Mouse (Mus musculus): Measurements from ENCODE around the gene Btbd19. TPM values are rescaled to one million over a fixed set of nuclear protein-coding genes. Genes with fewer than 3 reads are reported as not detected.

Btbd19 gene
- total RNA-seq, 2 experiments from 2014 or later: 11.9 to 12.0 TPM

GRCm38 (mm10) chr4:117095551-117096452, 29.7 kb downstream of the Btbd19 start, which contains the start of gene Ptch2:
Gene Ptch2 (plus strand): TSS chr4:117096075.
- intact Hi-C loops (cut with DNase I): loop anchor here (5.0 kb wide), 1 partner anchor 44 kb away; no protein-coding TSS in a partner anchor
- DNase-seq (ENCODE audit: extremely low spot score in 1 of 2, low spot score in 2 of 2): peak; percentile 62 to 87

DNA sequence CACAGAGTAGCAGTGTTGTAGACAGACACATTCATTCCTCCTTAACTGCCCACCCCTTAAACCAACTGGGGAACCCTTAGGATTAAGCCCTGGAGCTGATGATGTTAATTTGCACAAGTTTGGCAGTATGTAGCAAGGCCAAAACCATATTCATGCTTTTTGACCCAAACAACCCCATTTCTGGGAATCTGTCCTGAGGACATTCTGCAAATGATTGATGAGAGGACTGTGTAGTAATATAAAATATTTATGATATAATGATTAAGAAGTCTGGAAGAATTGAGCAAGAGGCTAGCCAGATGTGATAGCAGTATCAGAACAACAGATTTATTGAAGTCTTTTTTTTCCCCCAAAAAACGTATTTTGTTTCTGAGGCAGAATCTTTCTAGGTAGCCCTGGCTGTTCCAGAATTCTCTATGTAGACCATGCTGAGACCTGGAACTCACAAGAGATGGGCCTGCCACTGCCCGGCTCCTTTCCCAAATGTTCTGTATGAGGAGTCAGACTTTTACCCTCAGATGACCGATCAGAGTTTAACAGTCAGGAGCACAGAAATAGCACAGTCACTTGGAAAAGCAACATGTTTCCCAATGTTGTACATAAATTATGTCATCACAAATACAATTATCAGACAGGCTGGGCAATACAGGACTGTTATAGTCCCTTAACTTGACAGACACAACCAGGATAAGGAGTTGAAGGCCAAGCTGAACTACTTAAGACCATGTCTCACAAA, 30.7 kb downstream of the Btbd19 start:
- intact Hi-C loops (cut with DNase I): loop anchor here (5.0 kb wide), 1 partner anchor 42 kb away; no protein-coding TSS in a partner anchor

GRCm38 (mm10) chr4:117090586-117090985, 34.9 kb downstream of the Btbd19 start:
- intact Hi-C loops (cut with DNase I): no loop called here
- no peak for DNase-seq (ENCODE audit: extremely low spot score in 1 of 2, low spot score in 2 of 2)

More for the DNA sequence above, 30.7 kb downstream of the Btbd19 start:
- no peak for DNase-seq (ENCODE audit: extremely low spot score in 1 of 2, low spot score in 2 of 2)

DNA sequence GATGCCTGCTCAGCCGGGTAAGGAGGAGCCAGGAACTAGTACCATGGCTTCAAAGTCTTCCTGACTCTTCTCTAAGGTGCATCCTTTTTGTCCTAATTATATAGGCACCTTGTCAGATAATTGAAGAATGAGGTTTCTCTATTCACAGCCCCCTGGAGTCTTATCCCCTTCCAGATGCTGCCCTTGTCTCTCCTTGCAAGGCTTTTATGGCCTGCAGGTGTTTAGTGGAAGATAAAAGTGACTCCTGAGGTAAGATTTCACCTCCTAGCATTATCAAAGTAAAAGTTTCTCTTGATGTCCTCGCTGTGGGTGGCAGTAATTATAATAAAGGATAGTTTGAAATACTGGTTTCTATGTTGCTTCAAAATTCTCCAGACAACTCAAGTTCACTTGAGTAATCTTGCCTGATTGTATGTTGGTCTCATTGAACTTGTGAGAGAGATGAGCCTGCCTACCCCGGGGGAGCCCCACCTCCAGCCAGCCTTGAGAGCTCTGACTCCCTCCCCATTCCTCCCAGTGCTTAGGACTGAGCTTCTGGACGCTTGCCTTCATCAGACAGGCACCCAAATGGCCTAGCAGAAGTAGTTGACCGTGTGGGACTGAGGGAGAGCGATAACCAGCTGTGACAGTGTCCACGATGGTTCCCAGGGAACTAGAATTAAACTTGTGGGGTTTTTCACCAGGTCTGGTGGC, 37.4 kb downstream of the Btbd19 start:
- DNase-seq (ENCODE audit: extremely low spot score in 1 of 2, low spot score in 2 of 2): no peak
- intact Hi-C loops (cut with DNase I): no loop called here

GRCm38 (mm10) chr4:117071183-117071582, 54.3 kb downstream of the Btbd19 start:
- intact Hi-C loops (cut with DNase I): no loop called here
- DNase-seq (ENCODE audit: extremely low spot score in 1 of 2, low spot score in 2 of 2): no peak

- intact Hi-C loops (cut with DNase I): no loop called here
- no peak for DNase-seq (ENCODE audit: extremely low spot score in 1 of 2, low spot score in 2 of 2)
These were observed 54.9 kb downstream of the Btbd19 start for GRCm38 (mm10) chr4:117070624-117071023.

DNA sequence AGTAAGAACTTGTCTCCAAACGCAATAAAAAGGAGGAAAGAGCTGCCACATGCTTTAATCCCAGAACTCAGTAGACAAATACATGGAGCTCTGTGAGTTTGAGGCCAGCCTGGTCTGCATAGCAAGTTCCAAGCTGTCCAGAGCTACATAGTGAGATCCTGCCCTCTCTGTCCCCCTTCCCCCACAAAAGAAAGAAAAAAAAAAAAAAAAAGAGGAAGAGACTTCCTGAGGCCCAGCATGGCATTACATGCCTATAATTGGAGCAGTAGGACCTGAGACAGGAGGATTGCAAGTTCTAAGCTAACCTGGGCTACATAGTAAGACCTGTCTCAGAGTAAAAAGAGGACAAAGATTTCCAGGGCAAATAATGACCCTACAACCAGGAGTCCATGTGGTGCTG, 55.9 kb downstream of the Btbd19 start:
- intact Hi-C loops (cut with DNase I): no loop called here
- no peak for DNase-seq (ENCODE audit: extremely low spot score in 1 of 2, low spot score in 2 of 2)

Small RNA genes lying within 50 kb of the gene (microRNA-seq; reads per million reads assigned to microRNA genes)
- not detected for gene Gm22398

Other genes starting within 250 kb of the Btbd19 start
- gene Zswim5, start 248.3 kb downstream of the Btbd19 start, total RNA-seq (2021): 1 to 10 TPM; 7.6 to 8.4 TPM
- gene Urod, start 131.3 kb downstream of the Btbd19 start, total RNA-seq (2021): 10 to 100 TPM; 38.0 to 40.4 TPM
- gene Hectd3, start 130.4 kb downstream of the Btbd19 start, total RNA-seq (2021): 10 to 100 TPM; 47.7 to 53.3 TPM
- 10 to 100 TPM; 25.5 to 26.9 TPM for gene Eif2b3, start 106.3 kb downstream of the Btbd19 start, total RNA-seq (2021)
- 1 to 10 TPM; 2.4 to 3.4 TPM for gene Ptch2, start 29.6 kb downstream of the Btbd19 start, total RNA-seq (2021)
- gene Tctex1d4, start 1.1 kb upstream of the Btbd19 start, total RNA-seq (2021): under 1 TPM in 1 of 2 experiments, not detected in 1; 0.47 TPM
- gene Plk3, start 8.2 kb upstream of the Btbd19 start, total RNA-seq (2021): 10 to 100 TPM; 17.7 to 19.9 TPM
- gene Rps8, start 30.5 kb upstream of the Btbd19 start, total RNA-seq (2021): 100 to 1,000 TPM; 554 to 567 TPM
- gene Kif2c, start 56.9 kb upstream of the Btbd19 start, total RNA-seq (2021): 1 to 10 TPM; 1.1 to 2.2 TPM
- 1 to 10 TPM; 2.0 to 3.2 TPM for gene Tmem53, start 126.2 kb upstream of the Btbd19 start, total RNA-seq (2021)
- 1 to 10 TPM in 1 of 2 experiments, under 1 TPM in 1; 0.81 to 1.8 TPM for gene Armh1, start 126.4 kb upstream of the Btbd19 start, total RNA-seq (2021)

Data from left cerebral cortex, postnatal 10 days (tissue).